ENCODE assay signal across 9 mouse cellular contexts in the genomic region with DNA sequence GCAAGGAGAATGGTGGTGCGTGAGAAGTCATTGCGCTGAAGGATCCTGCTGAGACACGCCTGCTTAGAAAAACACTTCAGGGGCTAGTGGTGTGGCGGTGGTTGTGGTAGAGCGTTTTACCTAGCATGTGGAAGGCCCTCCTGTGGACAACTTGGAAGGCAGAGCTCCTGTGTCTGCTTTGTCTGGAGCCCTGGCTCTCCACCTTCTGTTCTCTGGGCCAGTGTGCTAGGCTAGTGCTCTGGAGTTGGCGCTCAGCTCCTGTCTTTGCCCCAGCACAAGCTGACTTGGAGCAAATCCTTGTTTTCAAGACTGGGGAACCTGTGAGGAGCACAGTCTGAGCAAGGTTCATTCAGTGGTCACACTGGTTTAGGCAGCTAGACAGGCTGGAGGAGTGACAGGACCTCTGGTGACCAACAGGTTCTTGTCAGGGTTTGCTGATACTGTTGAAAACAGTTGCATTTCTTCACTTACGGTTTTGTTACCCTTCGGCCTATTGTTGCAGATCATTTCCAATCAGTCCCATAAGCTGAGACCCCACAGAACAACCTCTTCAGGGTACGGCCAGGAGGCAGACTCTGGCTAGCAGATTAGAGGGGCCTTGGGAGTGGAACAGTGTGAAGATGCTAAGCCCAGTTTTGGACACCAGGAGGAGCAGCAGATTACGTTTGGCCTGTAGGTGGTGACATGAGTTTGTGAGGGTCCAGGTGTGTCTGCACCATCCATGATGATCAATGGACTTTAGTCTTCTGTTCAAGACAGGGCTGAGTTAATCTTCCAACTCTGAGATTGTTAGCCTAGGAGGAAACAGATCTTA. TPM values are rescaled to one million over a fixed set of nuclear protein-coding genes. Genes with fewer than 3 reads are reported as not detected.
DNase-seq lines count a peak whose midpoint lies in the region; ATAC-seq and TF ChIP-seq lines count a peak whose summit lies in the region.
"Had no signal": no experiment of that assay in that cellular context is flagged by ENCODE, and none has a peak within 500 bp of the region (broad histone marks: within the 10 kb centered on the region; RNA-seq: fewer than 3 reads in every experiment).

No protein-coding gene starts in this region.

- 0 out of 2 replicates have a peak, but pooled peaks cover 3% of the 10 kb centered on the region for H3K36me3 ChIP-seq in stomach, postnatal 0 days (ENCODE audit: control insufficient read depth, insufficient read depth, low read length)

- no peak overlapping the region for H3K9ac ChIP-seq in stomach, postnatal 0 days (ENCODE audit: low read length)

- no peak for TF ChIP-seq EP300 in stomach, postnatal 0 days (optimal IDR thresholded peaks at IDR 0.05)

- H3K4me1 ChIP-seq in stomach, postnatal 0 days (replicated peaks; ENCODE audit: control insufficient read depth, insufficient read depth): no peaks in the 10 kb centered on the region

- ATAC-seq in granulocyte monocyte progenitor cell, adult 5-6 weeks (replicated peaks; ENCODE audit: poor library complexity, severe bottlenecking): peak; percentile 35
- ATAC-seq in stomach, postnatal 0 days (ENCODE audit: low FRiP score, low TSS enrichment): peak; percentile 22; the same call in 1 of the 2 replicates

- H3K4me3 ChIP-seq in stomach, postnatal 0 days (ENCODE audit: low read depth, low read length): no peak overlapping the region
- H3K4me3 ChIP-seq: megakaryocyte, embryonic 14.5 days had no signal

- WGBS in stomach, postnatal 0 days: 78% methylated on average over 10 of the region's 10 CpGs

- TF ChIP-seq CTCF in stomach, postnatal 0 days (IDR thresholded peaks at IDR 0.05; ENCODE audit: low read depth): peak; percentile 71

- no peak overlapping the region for H3K4me2 ChIP-seq in stomach, postnatal 0 days (replicated peaks; ENCODE audit: low read depth)

- H3K27ac ChIP-seq in stomach, postnatal 0 days (replicated peaks): peak overlapping the region; percentile 65; the same call in 1 of the 2 replicates

- H3K27me3 ChIP-seq in stomach, postnatal 0 days (ENCODE audit: control insufficient read depth, insufficient read depth, low read length): no peaks in the 10 kb centered on the region
- H3K27me3 ChIP-seq: megakaryocyte, embryonic 14.5 days had no signal

- no peaks in the 10 kb centered on the region for H3K9me3 ChIP-seq in stomach, postnatal 0 days (ENCODE audit: control insufficient read depth, low read length)
- H3K9me3 ChIP-seq: megakaryocyte, embryonic 14.5 days had no signal

- peak; percentile 34 for DNase-seq in kidney, adult 11 months
- no peak for DNase-seq in kidney, adult 18-20 months
- peak; percentile 64 for DNase-seq in urinary bladder, postnatal 14 days (ENCODE audit: low spot score)
- DNase-seq in urinary bladder, adult 2 months (ENCODE audit: low spot score): no peak
- no peak for DNase-seq in stomach, postnatal 0 days (ENCODE audit: low spot score)
- DNase-seq in right cerebral cortex, postnatal 4 days: no peak
- DNase-seq in frontal cortex, postnatal 14 days (ENCODE audit: low spot score in 2 of 2): no peak

RNA-seq across cellular contexts. Expression of a gene that starts 8.6 kb away (rescaled TPM):
- polyA plus RNA-seq in urinary bladder, adult 2 months (2012; rRNA removed): 91.7 and 94.4 TPM in 2 replicates
- 33.4 and 43.0 TPM in 2 replicates for total RNA-seq in granulocyte monocyte progenitor cell, adult 5-6 weeks (2014; fragmentation: Nextera tagmentation)
- 23.3 and 33.9 TPM in 2 replicates for total RNA-seq in granulocyte monocyte progenitor cell, adult 5-6 weeks (2017)
- 24.0 TPM in 2 replicates for polyA plus RNA-seq in stomach, postnatal 0 days (2015; fragmentation: Nextera tagmentation; extraction: Ambion mirVana)

RNA-seq across cellular contexts. Expression of a gene that starts 43.0 kb away (rescaled TPM):
- polyA plus RNA-seq in urinary bladder, adult 2 months (2012; rRNA removed): 90.8 and 107 TPM in 2 replicates
- total RNA-seq in granulocyte monocyte progenitor cell, adult 5-6 weeks (2014; fragmentation: Nextera tagmentation): 43.8 and 51.8 TPM in 2 replicates
- 17.9 and 30.5 TPM in 2 replicates for total RNA-seq in granulocyte monocyte progenitor cell, adult 5-6 weeks (2017)
- 132 and 133 TPM in 2 replicates for polyA plus RNA-seq in stomach, postnatal 0 days (2015; fragmentation: Nextera tagmentation; extraction: Ambion mirVana)

RNA-seq across cellular contexts. Expression of a gene that starts 59.1 kb away (rescaled TPM):
- 8.0 and 11.7 TPM in 2 replicates for polyA plus RNA-seq in urinary bladder, adult 2 months (2012; rRNA removed)
- total RNA-seq in granulocyte monocyte progenitor cell, adult 5-6 weeks (2014; fragmentation: Nextera tagmentation): 8.3 and 9.8 TPM in 2 replicates
- 7.8 TPM in 2 replicates for total RNA-seq in granulocyte monocyte progenitor cell, adult 5-6 weeks (2017)
- polyA plus RNA-seq in stomach, postnatal 0 days (2015; fragmentation: Nextera tagmentation; extraction: Ambion mirVana): 1.9 and 2.3 TPM in 2 replicates

RNA-seq across cellular contexts. Expression of a gene that starts 59.3 kb away (rescaled TPM):
- 15.0 and 17.8 TPM in 2 replicates for polyA plus RNA-seq in urinary bladder, adult 2 months (2012; rRNA removed)
- 1.4 TPM in 1 of 2 replicates, not detected in the other for total RNA-seq in granulocyte monocyte progenitor cell, adult 5-6 weeks (2014; fragmentation: Nextera tagmentation)
- 0.10 and 0.17 TPM in 2 replicates for total RNA-seq in granulocyte monocyte progenitor cell, adult 5-6 weeks (2017)
- polyA plus RNA-seq in stomach, postnatal 0 days (2015; fragmentation: Nextera tagmentation; extraction: Ambion mirVana): 9.6 and 10.6 TPM in 2 replicates

Comparison
In these comparisons a context has a peak if more than half of its experiments do, and no peak if none do; other contexts are left out.
1. DNase-seq: peak in kidney, adult 11 months (single experiment) and urinary bladder, postnatal 14 days (single experiment); none in kidney, adult 18-20 months (single experiment), urinary bladder, adult 2 months (single experiment), stomach, postnatal 0 days (single experiment), right cerebral cortex, postnatal 4 days (single experiment) and frontal cortex, postnatal 14 days (0 of 2).